Mouse (Mus musculus) midbrain, postnatal 0 days (tissue): ENCODE results near the gene Bik. TPM values are rescaled to one million over a fixed set of nuclear protein-coding genes. Genes with fewer than 3 reads are reported as not detected.

Source experiments
- ATAC-seq: fragments of 200-750 bp; cut with Nextera tagmentation; 2 replicates; pipeline ENCODE4 v1.8.0; 2017; ENCODE audit warnings: moderate number of reproducible peaks, mild to moderate bottlenecking, moderate TSS enrichment, moderate library complexity; ENCODE audit not compliant: low FRiP score
- DNase-seq: peaks from one replicate; pipeline ENCODE4 v3.0.0-alpha.2; 2015; ENCODE audit warnings: low spot score
- H3K27ac ChIP-seq: fragments of 300-500 bp; sonication (generic); 2 replicates; pipeline ENCODE4 v1.5.1; 2014; ENCODE audit warnings: low read depth, mild to moderate bottlenecking, low read length, mixed read lengths
- H3K27me3 ChIP-seq: fragments of 300-500 bp; sonication (generic); 2 replicates; pipeline ENCODE4 v1.6.1; 2014; ENCODE audit warnings: low read length, control low read depth, mixed read lengths; ENCODE audit not compliant: insufficient read depth
- H3K36me3 ChIP-seq: fragments of 300-500 bp; sonication (generic); 2 replicates; pipeline ENCODE4 v1.6.1; 2014; ENCODE audit warnings: low read length, control low read depth, mixed read lengths; ENCODE audit not compliant: insufficient read depth
- H3K4me1 ChIP-seq: fragments of 300-500 bp; sonication (generic); 2 replicates; pipeline ENCODE4 v1.6.1; 2014; ENCODE audit warnings: mild to moderate bottlenecking, control low read depth, antibody characterized with exemption, low read length, mixed read lengths; ENCODE audit not compliant: insufficient read depth
- H3K4me2 ChIP-seq: fragments of 300-500 bp; sonication (generic); 2 replicates; pipeline ENCODE4 v1.6.1; 2014; ENCODE audit warnings: low read depth, mild to moderate bottlenecking, low read length, mixed read lengths; ENCODE audit not compliant: poor library complexity, severe bottlenecking
- H3K4me3 ChIP-seq: fragments of 300-500 bp; sonication (generic); 2 replicates; pipeline ENCODE4 v1.5.1; 2014; ENCODE audit warnings: low read depth, mild to moderate bottlenecking, low read length, moderate library complexity
- H3K9ac ChIP-seq: fragments of 300-500 bp; sonication (generic); replicated peaks from 2 replicates; pipeline ENCODE4 v1.6.1; 2014; ENCODE audit warnings: mild to moderate bottlenecking, low read length, moderate library complexity, mixed read lengths; ENCODE audit not compliant: poor library complexity, severe bottlenecking
- H3K9me3 ChIP-seq: fragments of 300-500 bp; sonication (generic); 2 replicates; pipeline ENCODE4 v1.6.1; 2016; ENCODE audit warnings: low read length, control low read depth
- CTCF ChIP-seq: IDR thresholded peaks from 2 replicates; pipeline ENCODE4 v1.5.1; 2016; ENCODE audit warnings: antibody characterized with exemption, mild to moderate bottlenecking
- WGBS: fragments of 180-500 bp; shearing (Covaris S2); extraction: QIAGEN DNeasy Blood & Tissue Kit; methylation state at CpG from one replicate; pipeline ENCODE4 v1.1.7; 2014; 5-methylcytosine and 5-hydroxymethylcytosine counted together
- polyA plus RNA-seq: library from polyadenylated mRNA; unstranded; fragments of >200 nt; fragmentation: Nextera tagmentation; extraction: Ambion mirVana; gene quantifications from 2 replicates; pipeline ENCODE4 v1.2.1, GENCODE M21; 2015
- total RNA-seq: library from RNA; depleted of rRNA; stranded (reverse); fragments of >200 nt; gene quantifications from 2 replicates; pipeline ENCODE4 v1.2.3, GENCODE M21; 2014

The Bik gene
- total and polyA plus RNA-seq, 2 experiments from 2014 or later, result 0.27 to 0.33 TPM

DNA sequence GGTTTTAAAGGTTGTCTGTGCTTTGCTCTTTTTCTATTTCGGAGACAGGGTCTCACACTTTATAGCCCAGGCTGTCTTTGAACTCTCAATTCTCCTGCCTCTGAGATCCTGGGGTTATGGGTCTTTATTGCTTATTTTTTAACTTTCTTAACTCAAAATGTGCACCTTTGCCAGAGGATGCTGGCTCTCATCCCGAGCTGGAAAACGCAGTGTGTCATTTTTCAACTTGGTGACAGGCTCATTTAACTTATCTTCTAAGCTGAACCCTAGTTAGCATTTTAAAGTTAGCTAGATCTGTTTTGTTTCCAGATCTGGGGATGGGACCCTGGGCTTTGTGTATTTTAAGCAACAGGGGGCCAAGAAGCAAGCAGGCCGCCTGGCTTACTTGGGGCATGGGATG is 2.2 kb downstream of the Bik start:
- Histone ChIP-seq H3K9ac (no peak overlapping the region), H3K27me3 (peaks cover 26% of the 10 kb centered on the region), H3K4me3 (no peak overlapping the region), H3K9me3 (no peaks in the 10 kb centered on the region), H3K4me2 (no peak overlapping the region), H3K27ac (no peak overlapping the region), H3K36me3 (no peaks in the 10 kb centered on the region), H3K4me1 (peaks cover 4% of the 10 kb centered on the region; the same call in 1 of the 2 replicates)
- WGBS, result 78% methylated on average over 4 of the region's 4 CpGs
- no peak for TF ChIP-seq CTCF
- no peak for ATAC-seq
- no peak for DNase-seq

DNA sequence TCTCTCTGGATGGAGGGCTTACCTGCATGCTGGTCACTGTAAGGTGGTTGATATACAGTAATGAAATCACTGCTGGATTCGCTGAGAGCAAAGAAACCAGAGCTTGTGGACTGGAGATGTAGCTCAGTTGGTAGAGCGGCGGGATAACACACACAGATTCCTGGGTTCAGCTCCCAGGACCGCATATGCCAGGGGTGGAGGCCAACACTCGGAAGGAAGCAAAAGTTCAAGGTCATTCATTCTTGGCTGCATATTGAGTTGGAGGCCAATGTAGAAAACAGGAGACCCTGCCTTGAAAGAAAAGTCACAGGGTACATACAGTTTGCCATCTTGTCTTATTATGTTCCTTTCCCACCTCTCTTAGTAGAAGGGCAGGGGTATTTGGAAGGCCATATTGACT is 3.1 kb downstream of the Bik start:
- Histone ChIP-seq H3K27me3 (peaks cover 26% of the 10 kb centered on the region), H3K27ac (no peak overlapping the region), H3K4me2 (no peak overlapping the region), H3K4me1 (peaks cover 4% of the 10 kb centered on the region; the same call in 1 of the 2 replicates), H3K36me3 (no peaks in the 10 kb centered on the region), H3K9ac (no peak overlapping the region), H3K4me3 (no peak overlapping the region), H3K9me3 (no peaks in the 10 kb centered on the region)
- no peak for TF ChIP-seq CTCF
- DNase-seq (no peak), ATAC-seq (no peak)
- WGBS, result 86% methylated on average over 5 of the region's 5 CpGs

DNA sequence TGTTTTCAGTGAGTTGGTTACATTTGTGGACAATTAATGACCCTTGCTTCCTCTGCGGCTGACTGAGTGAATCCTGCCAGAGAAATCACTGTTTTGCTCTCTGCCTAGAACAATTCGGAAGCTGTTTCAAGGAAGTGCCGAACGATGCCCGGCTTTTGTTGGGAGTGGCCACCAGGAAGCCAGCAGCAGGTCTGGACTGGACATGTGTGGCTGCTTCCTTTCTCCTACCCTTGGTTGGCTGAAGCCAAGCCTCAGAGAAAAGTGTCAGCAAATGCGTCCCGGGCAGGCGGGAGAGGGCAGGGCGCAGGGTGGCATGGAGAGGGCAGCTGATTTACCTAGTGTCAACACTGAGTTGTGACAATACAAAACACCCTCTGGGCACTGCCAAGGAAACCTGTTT is 3.6 kb downstream of the Bik start:
- H3K4me3 ChIP-seq, result no peak overlapping the region

DNA sequence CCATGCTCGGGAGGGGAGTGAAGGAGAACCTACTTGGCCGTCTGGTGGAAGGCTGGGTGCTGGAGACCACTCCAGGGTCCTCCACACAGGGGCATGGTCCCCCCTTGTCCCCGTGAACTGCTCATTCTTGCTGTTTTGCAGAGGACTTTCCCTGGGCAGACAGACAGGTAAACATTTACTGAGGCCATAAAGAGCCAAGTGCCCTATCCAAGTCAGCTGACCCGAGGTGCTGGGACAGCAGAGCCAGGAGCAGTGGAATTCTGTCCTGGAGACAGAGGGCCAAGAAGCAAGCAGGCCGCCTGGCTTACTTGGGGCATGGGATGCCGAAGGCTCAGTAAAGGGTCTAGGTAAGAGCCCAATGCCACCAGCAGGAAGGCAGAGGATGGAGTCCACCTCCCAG is 4.0 kb downstream of the Bik start:
- Histone ChIP-seq H3K9me3 (no peaks in the 10 kb centered on the region), H3K9ac (no peak overlapping the region), H3K4me3 (no peak overlapping the region), H3K36me3 (no peaks in the 10 kb centered on the region), H3K27ac (no peak overlapping the region), H3K27me3 (peaks cover 21% of the 10 kb centered on the region), H3K4me1 (peaks cover 4% of the 10 kb centered on the region; the same call in 1 of the 2 replicates), H3K4me2 (no peak overlapping the region)
- ATAC-seq, result no peak
- 79% methylated on average over 6 of the region's 6 CpGs for whole genome bisulfite sequencing
- no peak for DNase-seq
- no peak for TF ChIP-seq CTCF

More for the DNA sequence above, 3.6 kb downstream of the Bik start:
- peaks cover 26% of the 10 kb centered on the region for H3K27me3 ChIP-seq
- H3K9me3 ChIP-seq, result no peaks in the 10 kb centered on the region
- H3K27ac ChIP-seq, result no peak overlapping the region
- no peak overlapping the region for H3K4me2 ChIP-seq
- no peak for TF ChIP-seq CTCF
- no peak overlapping the region for H3K9ac ChIP-seq
- 94% methylated on average over 9 of the region's 9 CpGs for WGBS
- no peaks in the 10 kb centered on the region for H3K36me3 ChIP-seq
- ATAC-seq (no peak), DNase-seq (no peak)
- H3K4me1 ChIP-seq, result peaks cover 4% of the 10 kb centered on the region; the same call in 1 of the 2 replicates

DNA sequence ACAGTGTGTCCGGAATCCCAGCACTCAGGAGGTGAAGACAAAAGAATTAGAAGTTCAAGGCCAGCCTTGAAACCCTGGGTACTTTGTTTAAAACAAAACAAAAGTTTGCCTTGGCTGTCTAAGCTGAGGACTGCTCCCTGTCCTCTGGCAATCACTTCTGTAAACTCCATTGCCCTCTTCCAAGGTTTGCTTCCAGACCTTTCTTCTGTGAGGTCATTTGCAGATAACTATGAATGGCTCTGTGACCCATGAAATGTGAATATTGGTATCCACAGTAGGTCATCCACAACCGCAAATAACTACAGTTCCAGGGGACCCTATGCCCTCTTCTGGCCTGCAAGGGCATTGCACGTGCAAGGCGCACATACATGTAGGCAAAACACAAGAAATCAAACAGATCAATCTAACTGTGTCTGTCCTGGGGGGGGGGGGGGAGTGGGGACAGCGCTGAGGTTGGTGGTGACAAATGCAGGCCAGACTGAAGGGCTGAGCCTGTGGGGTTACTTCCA is 5.4 kb downstream of the Bik start:
- Histone ChIP-seq H3K4me1 (peaks cover 1% of the 10 kb centered on the region; the same call in 1 of the 2 replicates), H3K9ac (no peak overlapping the region), H3K4me3 (no peak overlapping the region), H3K4me2 (no peak overlapping the region), H3K36me3 (no peaks in the 10 kb centered on the region), H3K9me3 (no peaks in the 10 kb centered on the region), H3K27me3 (peaks cover 12% of the 10 kb centered on the region; the same call in 1 of the 2 replicates), H3K27ac (no peak overlapping the region)
- TF ChIP-seq CTCF, result peak; percentile 37
- 82% methylated on average over 5 of the region's 5 CpGs for WGBS
- ATAC-seq (no peak), DNase-seq (no peak)

DNA sequence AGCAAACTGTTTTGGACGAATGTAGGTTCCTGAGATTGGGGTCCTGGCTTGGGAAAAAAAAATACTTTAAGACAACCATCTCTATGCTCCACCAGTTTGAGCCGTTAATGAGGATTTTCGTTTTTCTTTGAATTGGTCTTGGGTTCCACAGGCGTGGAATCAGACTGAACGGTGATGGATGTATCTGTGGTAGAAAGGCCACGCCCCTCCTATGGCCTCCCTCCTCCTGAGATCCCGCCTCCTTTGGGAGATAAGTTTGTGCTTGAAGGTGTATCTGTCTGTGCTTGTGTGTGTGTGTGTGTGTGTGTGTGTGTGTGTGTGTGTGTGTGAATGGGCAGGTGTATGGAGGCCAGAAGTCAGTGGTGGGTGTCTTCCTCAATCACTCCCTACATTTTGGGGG is 5.9 kb downstream of the Bik start:
- DNase-seq (no peak), ATAC-seq (no peak)
- no peaks in the 10 kb centered on the region for H3K4me1 ChIP-seq
- WGBS, result 81% methylated on average over 7 of the region's 7 CpGs
- no peak overlapping the region for H3K4me3 ChIP-seq
- no peak overlapping the region for H3K27ac ChIP-seq
- no peak for TF ChIP-seq CTCF
- H3K4me2 ChIP-seq, result no peak overlapping the region
- H3K36me3 ChIP-seq, result no peaks in the 10 kb centered on the region
- no peak overlapping the region for H3K9ac ChIP-seq
- no peaks in the 10 kb centered on the region for H3K9me3 ChIP-seq
- H3K27me3 ChIP-seq, result peaks cover 6% of the 10 kb centered on the region; the same call in 1 of the 2 replicates
